Mouse (Mus musculus) limb, embryonic 14.5 days (tissue): ENCODE data around the gene 1810043G02Rik. TPM values are rescaled to one million over a fixed set of nuclear protein-coding genes. Genes with fewer than 3 reads are reported as not detected.
"Not testable (repeated sequence)": the region's sequence is repeated elsewhere in the genome, so short reads cannot be mapped to it uniquely, and the experiment has no call there.

Experiments used
- ATAC-seq: fragments of 200-750 bp; cut with Nextera tagmentation; 2 replicates; pipeline ENCODE4 v1.8.0; 2017; ENCODE audit warnings: low read depth, moderate number of reproducible peaks, moderate TSS enrichment; ENCODE audit not compliant: low FRiP score
- DNase-seq: peaks from one replicate; pipeline ENCODE4 v3.0.0-alpha.2; 2015; ENCODE audit warnings: low spot score
- H3K27ac ChIP-seq: fragments of 300-500 bp; sonication (generic); replicated peaks from 2 replicates; pipeline ENCODE4 v1.5.1; 2014; ENCODE audit warnings: low read depth, mild to moderate bottlenecking, low read length, moderate library complexity, mixed read lengths
- H3K27me3 ChIP-seq: fragments of 300-500 bp; sonication (generic); 2 replicates; pipeline ENCODE4 v1.6.1; 2014; ENCODE audit warnings: low read length, mixed read lengths; ENCODE audit not compliant: control insufficient read depth, insufficient read depth
- H3K36me3 ChIP-seq: fragments of 300-500 bp; sonication (generic); 2 replicates; pipeline ENCODE4 v1.6.1; 2014; ENCODE audit warnings: mild to moderate bottlenecking, low read length, moderate library complexity, mixed read lengths; ENCODE audit not compliant: control insufficient read depth, insufficient read depth
- H3K4me1 ChIP-seq: fragments of 300-500 bp; sonication (generic); 2 replicates; pipeline ENCODE4 v1.6.1; 2014; ENCODE audit warnings: antibody characterized with exemption, low read length, mixed read lengths; ENCODE audit not compliant: control insufficient read depth, insufficient read depth
- H3K4me2 ChIP-seq: fragments of 300-500 bp; sonication (generic); replicated peaks from 2 replicates; pipeline ENCODE4 v1.6.1; 2014; ENCODE audit warnings: low read depth, mild to moderate bottlenecking, low read length, moderate library complexity; ENCODE audit not compliant: severe bottlenecking
- H3K4me3 ChIP-seq: fragments of 300-500 bp; sonication (generic); replicated peaks from 2 replicates; pipeline ENCODE4 v1.5.1; 2014; ENCODE audit warnings: low read length
- H3K9ac ChIP-seq: fragments of 300-500 bp; sonication (generic); 2 replicates; pipeline ENCODE4 v1.6.1; 2014; ENCODE audit warnings: mild to moderate bottlenecking, low read depth, low read length, moderate library complexity; ENCODE audit not compliant: severe bottlenecking
- H3K9me3 ChIP-seq: fragments of 300-500 bp; sonication (generic); 2 replicates; pipeline ENCODE4 v1.6.1; 2016; ENCODE audit warnings: low read length; ENCODE audit not compliant: control insufficient read depth
- POLR2A ChIP-seq: fragments of 200-500 bp; IDR thresholded peaks from 2 replicates; pipeline ENCODE4 v1.8.0; 2012; ENCODE audit warnings: inconsistent platforms, mild to moderate bottlenecking, moderate library complexity, borderline replicate concordance; ENCODE audit not compliant: insufficient read depth, insufficient read length; ENCODE audit errors: extremely low read depth
- WGBS: fragments of 180-500 bp; shearing (Covaris S2); extraction: QIAGEN DNeasy Blood & Tissue Kit; methylation state at CpG from one replicate; pipeline ENCODE4 v1.1.7; 2014; 5-methylcytosine and 5-hydroxymethylcytosine counted together
- polyA plus RNA-seq, 2 experiments: library from polyadenylated mRNA; depleted of rRNA in 1 of 2; stranded (reverse) in 1 of 2; unstranded in 1 of 2; fragments of >200 nt; fragmentation: Nextera tagmentation in 1 of 2; extraction: Ambion mirVana in 1 of 2; gene quantifications; 2 replicates each; pipeline versions ENCODE4 v1.2.1 to v1.2.3; 2012 to 2014

Gene 1810043G02Rik
- polyA plus RNA-seq, 2 experiments: 26.5 to 42.9 TPM

DNA sequence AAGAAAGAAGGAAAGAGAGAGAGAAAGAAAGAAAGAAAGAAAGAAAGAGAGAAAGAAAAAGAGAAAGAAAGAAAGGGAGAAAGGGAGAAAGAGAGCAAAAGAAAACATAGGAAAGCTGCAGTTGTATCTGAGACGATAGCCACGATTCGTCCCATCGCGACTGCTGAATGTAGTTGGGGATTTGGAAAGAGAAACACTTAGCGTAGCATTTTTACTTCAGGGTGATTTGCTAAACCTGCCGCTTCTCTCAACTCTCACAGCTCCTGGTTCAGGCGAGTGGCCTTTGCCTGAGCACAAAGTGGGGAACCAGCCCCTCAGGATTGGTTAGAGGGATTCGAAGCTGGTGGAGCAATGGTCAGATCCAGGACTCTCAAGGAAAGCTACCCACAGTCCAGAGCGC lies 32.0 kb downstream of the 1810043G02Rik start:
- TF ChIP-seq POLR2A: no peak
- H3K4me3 ChIP-seq: peak overlapping the region; percentile 21
- no peaks in the 10 kb centered on the region for H3K9me3 ChIP-seq
- peak overlapping the region; percentile 71 for H3K4me2 ChIP-seq
- H3K27ac ChIP-seq: 0 out of 2 replicates have a peak overlapping the region, but pooled peaks have one; percentile 55
- ATAC-seq (no peak), DNase-seq (peak; percentile 11)
- peaks cover under 1% of the 10 kb centered on the region; the same call in 1 of the 2 replicates for H3K36me3 ChIP-seq
- 17% methylated on average over 10 of the region's 10 CpGs for WGBS
- peak overlapping the region; percentile 17; the same call in 1 of the 2 replicates for H3K9ac ChIP-seq
- H3K4me1 ChIP-seq: peaks cover 23% of the 10 kb centered on the region
- H3K27me3 ChIP-seq: no peaks in the 10 kb centered on the region

GRCm38 (mm10) chr10:78011116-78011515 lies 32.8 kb downstream of the 1810043G02Rik start:
- not testable (repeated sequence) for H3K9ac ChIP-seq, H3K4me2 ChIP-seq, H3K4me3 ChIP-seq, ATAC-seq, H3K9me3 ChIP-seq, DNase-seq, H3K27me3 ChIP-seq, H3K36me3 ChIP-seq, H3K27ac ChIP-seq
- 94% methylated on average over 5 of the region's 5 CpGs for WGBS
- peaks cover 23% of the 10 kb centered on the region for H3K4me1 ChIP-seq

DNA sequence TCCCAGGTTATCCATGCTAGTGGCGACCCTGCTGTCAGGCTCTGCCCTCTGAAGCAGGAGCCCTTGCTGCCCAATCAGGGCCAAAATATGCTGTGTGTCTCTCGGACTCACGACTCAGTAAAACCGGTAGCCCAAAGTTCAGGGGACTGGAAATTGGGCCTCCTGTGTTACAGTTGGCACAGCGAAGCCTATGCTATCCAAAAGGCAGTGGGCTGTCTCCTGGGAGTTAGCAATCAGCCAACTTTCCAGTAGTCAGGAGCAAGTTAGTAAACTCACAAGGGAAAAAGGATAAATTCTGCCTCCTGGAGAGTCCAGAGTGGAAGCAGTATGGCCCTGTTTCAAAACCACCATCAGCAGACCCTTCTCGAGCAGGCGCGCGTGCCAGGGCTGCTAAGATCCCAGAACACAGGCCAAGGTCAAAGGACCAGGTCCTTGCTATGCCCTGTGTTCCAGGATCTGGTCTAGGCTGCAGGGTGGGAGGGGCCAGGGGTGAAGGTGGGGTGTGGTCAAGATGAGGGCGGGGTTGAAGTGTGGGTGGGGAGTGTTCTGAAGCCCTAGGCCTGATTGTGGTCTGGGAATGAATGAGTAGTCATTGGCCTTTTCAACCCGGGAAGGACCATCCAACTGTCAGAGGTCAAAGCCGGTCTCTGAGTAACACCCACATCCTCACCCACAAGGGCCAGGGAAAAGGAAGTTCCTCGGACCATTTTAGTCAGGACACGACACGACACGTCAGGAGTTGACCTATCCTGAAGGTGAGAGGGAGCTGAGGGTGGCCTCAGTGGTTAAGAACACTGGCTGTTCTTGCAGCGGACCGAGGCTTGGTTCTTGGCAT lies 34.6 kb downstream of the 1810043G02Rik start:
- no peak overlapping the region for H3K4me3 ChIP-seq
- no peaks in the 10 kb centered on the region for H3K9me3 ChIP-seq
- ATAC-seq (no peak), DNase-seq (no peak)
- no peak for TF ChIP-seq POLR2A
- 90% methylated on average over 18 of the region's 18 CpGs for WGBS
- no peak overlapping the region for H3K4me2 ChIP-seq
- H3K27me3 ChIP-seq: no peaks in the 10 kb centered on the region
- H3K27ac ChIP-seq: no peak overlapping the region
- H3K9ac ChIP-seq: no peak overlapping the region
- H3K4me1 ChIP-seq: peaks cover 11% of the 10 kb centered on the region
- no peaks in the 10 kb centered on the region for H3K36me3 ChIP-seq

DNA sequence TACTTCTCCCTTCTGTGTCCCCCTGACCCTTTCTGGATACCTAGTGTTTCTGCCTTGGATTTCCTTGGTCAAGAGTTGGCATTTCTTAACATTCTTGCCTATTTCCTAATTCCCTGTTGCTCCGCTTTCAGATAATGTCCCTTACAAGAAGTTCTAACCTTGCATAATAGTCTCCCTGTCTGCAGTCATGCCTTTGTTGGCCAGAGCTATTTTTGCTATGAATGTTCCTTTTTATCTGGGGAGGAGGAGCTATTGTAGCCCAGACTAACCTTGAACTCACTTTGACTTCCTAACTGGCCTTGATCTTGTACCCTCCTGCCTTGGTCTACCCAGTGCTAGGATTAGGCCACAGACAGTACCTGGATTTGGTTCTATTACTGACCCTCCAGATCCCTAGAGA lies 37.2 kb downstream of the 1810043G02Rik start:
- no peak overlapping the region for H3K9ac ChIP-seq
- H3K4me1 ChIP-seq: 0 out of 2 replicates have a peak, but pooled peaks cover 2% of the 10 kb centered on the region
- no peak overlapping the region for H3K27ac ChIP-seq
- no peaks in the 10 kb centered on the region for H3K9me3 ChIP-seq
- WGBS: 97% methylated on average over 1 of the region's 1 CpGs
- no peak for ATAC-seq
- TF ChIP-seq POLR2A: no peak
- no peak overlapping the region for H3K4me3 ChIP-seq
- no peaks in the 10 kb centered on the region for H3K27me3 ChIP-seq
- H3K4me2 ChIP-seq: no peak overlapping the region
- no peak for DNase-seq
- no peaks in the 10 kb centered on the region for H3K36me3 ChIP-seq

- TF ChIP-seq POLR2A: no peak
- no peaks in the 10 kb centered on the region for H3K36me3 ChIP-seq
- no peaks in the 10 kb centered on the region for H3K27me3 ChIP-seq
- DNase-seq (no peak), ATAC-seq (no peak)
- no peak overlapping the region for H3K9ac ChIP-seq
- H3K27ac ChIP-seq: no peak overlapping the region
- H3K9me3 ChIP-seq: no peaks in the 10 kb centered on the region
- H3K4me2 ChIP-seq: no peak overlapping the region
- 55% methylated on average over 5 of the region's 5 CpGs for WGBS
- H3K4me1 ChIP-seq: no peaks in the 10 kb centered on the region
- H3K4me3 ChIP-seq: no peak overlapping the region
These were observed 38.0 kb downstream of the 1810043G02Rik start for GRCm38 (mm10) chr10:78016366-78016765.
